Mouse (Mus musculus): ENCODE data around the gene Vmn1r17. TPM values are rescaled to one million over a fixed set of nuclear protein-coding genes. Genes with fewer than 3 reads are reported as not detected.
"Not testable (repeated sequence)": the region's sequence is repeated elsewhere in the genome, so short reads cannot be mapped to it uniquely, and the experiment has no call there.

Gene Vmn1r17
- not detected in 2 replicates for total RNA-seq (2014; rRNA removed; ENCODE audit: low replicate concordance)
- polyA plus RNA-seq (2015; fragmentation: Nextera tagmentation; extraction: Ambion mirVana), result not detected in 2 replicates

DNA sequence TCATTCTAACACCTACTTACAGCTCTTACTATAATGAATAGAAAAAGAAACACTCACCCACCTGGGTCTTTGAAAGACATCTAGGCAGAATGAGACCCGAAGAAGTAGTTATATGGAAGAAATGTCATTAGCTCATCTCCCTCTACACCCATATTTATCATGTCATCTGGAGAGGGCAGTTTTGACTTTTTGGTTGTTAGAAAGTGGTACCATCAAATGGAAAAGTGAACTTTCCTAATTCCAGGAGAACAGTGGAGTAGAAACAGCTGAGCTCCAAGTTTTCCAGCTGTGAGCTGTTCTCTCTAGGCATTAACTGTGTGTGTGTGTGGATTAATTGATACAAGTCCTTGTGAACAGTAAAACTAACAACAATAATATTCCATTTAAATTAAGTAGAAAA lies at the start of gene Vmn1r17:
TSS of gene Vmn1r17 (minus strand) at position 101 of the 400 bp plus-strand sequence.
- Histone ChIP-seq H3K27me3 (ENCODE audit: control insufficient read depth, insufficient read depth, low read length) (no peaks in the 10 kb centered on the region), H3K4me2 (ENCODE audit: low read depth, low read length) (no peak within 1 kb of the TSS), H3K36me3 (replicated peaks; ENCODE audit: control insufficient read depth, insufficient read depth, low read length) (no peaks in the 10 kb centered on the region), H3K9me3 (replicated peaks; ENCODE audit: control insufficient read depth, low read length) (no peaks in the 10 kb centered on the region), H3K4me3 (ENCODE audit: low read depth, low read length) (no peak within 1 kb of the TSS), H3K9ac (replicated peaks; ENCODE audit: low read depth, low read length) (no peak within 1 kb of the TSS), H3K27ac (ENCODE audit: low read depth) (no peak within 1 kb of the TSS), H3K4me1 (ENCODE audit: control insufficient read depth, insufficient read depth) (no peaks in the 10 kb centered on the region)
- 80% methylated on average over 1 of the region's 1 CpGs for WGBS
- DNase-seq (ENCODE audit: low spot score) (no peak), ATAC-seq (ENCODE audit: insufficient read depth, low read depth) (no peak)
- TF ChIP-seq CTCF (IDR thresholded peaks at IDR 0.05; ENCODE audit: low read depth), result no peak
- no peak for TF ChIP-seq EP300 (IDR thresholded peaks at IDR 0.05; ENCODE audit: low read depth)

DNA sequence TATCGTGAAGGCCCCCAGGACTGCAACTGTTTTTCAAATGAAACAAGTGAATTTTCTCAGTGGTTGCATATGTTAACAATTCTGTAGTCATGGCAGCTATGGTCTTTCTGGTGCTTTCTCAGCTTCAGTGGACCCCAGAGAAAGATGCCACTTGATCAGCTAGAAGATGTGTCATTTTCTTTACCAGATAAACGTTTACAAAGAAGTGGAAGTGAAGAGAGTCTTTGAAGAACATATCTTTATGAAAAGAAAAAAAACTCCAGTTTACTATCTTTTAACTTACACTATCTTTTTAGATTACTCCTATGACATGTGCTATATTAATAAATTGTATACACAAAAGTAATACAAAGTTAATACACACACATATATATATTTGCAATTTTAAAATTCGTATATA lies 40.0 kb upstream of the Vmn1r17 start, which contains the start of gene Vmn1r19:
TSS of gene Vmn1r19 (plus strand) at position 301 of the 400 bp plus-strand sequence.
- H3K27me3 ChIP-seq (ENCODE audit: control insufficient read depth, insufficient read depth, low read length); H3K36me3 ChIP-seq (replicated peaks; ENCODE audit: control insufficient read depth, insufficient read depth, low read length); H3K27ac ChIP-seq (ENCODE audit: low read depth); H3K9ac ChIP-seq (replicated peaks; ENCODE audit: low read depth, low read length); DNase-seq (ENCODE audit: low spot score); H3K4me3 ChIP-seq (ENCODE audit: low read depth, low read length); H3K4me2 ChIP-seq (ENCODE audit: low read depth, low read length); ATAC-seq (ENCODE audit: insufficient read depth, low read depth); H3K4me1 ChIP-seq (ENCODE audit: control insufficient read depth, insufficient read depth); H3K9me3 ChIP-seq (replicated peaks; ENCODE audit: control insufficient read depth, low read length): not testable (repeated sequence)
- 43% methylated on average over 3 of the region's 3 CpGs for WGBS

GRCm38 (mm10) chr6:57395683-57396082 lies 32.2 kb upstream of the Vmn1r17 start, which contains the start of gene Vmn1r18:
TSS of gene Vmn1r18 (minus strand) at chr6:57395783.
- no peak within 1 kb of the TSS for H3K9ac ChIP-seq (replicated peaks; ENCODE audit: low read depth, low read length)
- no peak within 1 kb of the TSS for H3K4me3 ChIP-seq (ENCODE audit: low read depth, low read length)
- H3K27me3 ChIP-seq (ENCODE audit: control insufficient read depth, insufficient read depth, low read length), result no peaks in the 10 kb centered on the region
- no peak within 1 kb of the TSS for H3K4me2 ChIP-seq (ENCODE audit: low read depth, low read length)
- DNase-seq (ENCODE audit: low spot score), result no peak
- no peaks in the 10 kb centered on the region for H3K9me3 ChIP-seq (replicated peaks; ENCODE audit: control insufficient read depth, low read length)
- no peak for ATAC-seq (ENCODE audit: insufficient read depth, low read depth)
- no peaks in the 10 kb centered on the region for H3K4me1 ChIP-seq (ENCODE audit: control insufficient read depth, insufficient read depth)
- no peak within 1 kb of the TSS for H3K27ac ChIP-seq (ENCODE audit: low read depth)
- no peak for TF ChIP-seq EP300 (IDR thresholded peaks at IDR 0.05; ENCODE audit: low read depth)
- no peak for TF ChIP-seq CTCF (IDR thresholded peaks at IDR 0.05; ENCODE audit: low read depth)
- H3K36me3 ChIP-seq (replicated peaks; ENCODE audit: control insufficient read depth, insufficient read depth, low read length), result no peaks in the 10 kb centered on the region

DNA sequence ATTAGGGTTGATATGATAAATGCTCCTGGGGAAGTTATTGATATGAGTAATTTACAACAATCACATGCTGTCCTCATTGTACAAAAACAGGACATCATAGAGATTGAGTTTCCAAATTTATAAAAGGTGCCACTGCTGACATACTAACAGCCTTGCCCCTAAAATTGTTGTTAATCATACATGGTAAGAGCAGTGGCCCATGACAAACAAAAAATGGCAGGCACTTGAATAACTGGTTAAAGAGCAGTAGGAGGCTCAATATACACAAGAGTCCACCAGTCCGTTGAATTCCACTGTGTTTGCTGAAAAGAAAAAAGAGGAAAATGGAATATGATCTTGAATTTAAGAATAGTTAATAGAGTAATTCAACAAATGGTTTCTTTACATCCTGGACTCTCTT lies 4.0 kb upstream of the Vmn1r17 start:
- no peaks in the 10 kb centered on the region for H3K9me3 ChIP-seq (replicated peaks; ENCODE audit: control insufficient read depth, low read length)

GRCm38 (mm10) chr6:57365866-57366265 lies 2.3 kb upstream of the Vmn1r17 start:
- H3K9ac ChIP-seq (replicated peaks; ENCODE audit: low read depth, low read length); H3K27ac ChIP-seq (ENCODE audit: low read depth); H3K4me3 ChIP-seq (ENCODE audit: low read depth, low read length); H3K4me1 ChIP-seq (ENCODE audit: control insufficient read depth, insufficient read depth); H3K36me3 ChIP-seq (replicated peaks; ENCODE audit: control insufficient read depth, insufficient read depth, low read length); H3K27me3 ChIP-seq (ENCODE audit: control insufficient read depth, insufficient read depth, low read length); ATAC-seq (ENCODE audit: insufficient read depth, low read depth); DNase-seq (ENCODE audit: low spot score); H3K9me3 ChIP-seq (replicated peaks; ENCODE audit: control insufficient read depth, low read length); H3K4me2 ChIP-seq (ENCODE audit: low read depth, low read length): not testable (repeated sequence)
- WGBS, result 78% methylated on average over 1 of the region's 1 CpGs

More for the DNA sequence above, 4.0 kb upstream of the Vmn1r17 start:
- Histone ChIP-seq H3K4me3 (ENCODE audit: low read depth, low read length) (no peak overlapping the region), H3K36me3 (replicated peaks; ENCODE audit: control insufficient read depth, insufficient read depth, low read length) (no peaks in the 10 kb centered on the region), H3K4me1 (ENCODE audit: control insufficient read depth, insufficient read depth) (no peaks in the 10 kb centered on the region), H3K27ac (ENCODE audit: low read depth) (no peak overlapping the region), H3K27me3 (ENCODE audit: control insufficient read depth, insufficient read depth, low read length) (no peaks in the 10 kb centered on the region), H3K9ac (replicated peaks; ENCODE audit: low read depth, low read length) (no peak overlapping the region), H3K4me2 (ENCODE audit: low read depth, low read length) (no peak overlapping the region)
- DNase-seq (ENCODE audit: low spot score) (no peak), ATAC-seq (ENCODE audit: insufficient read depth, low read depth) (no peak)
- TF ChIP-seq CTCF (IDR thresholded peaks at IDR 0.05; ENCODE audit: low read depth) (no peak), EP300 (IDR thresholded peaks at IDR 0.05; ENCODE audit: low read depth) (no peak)
- WGBS, result 77% methylated on average over 1 of the region's 1 CpGs

DNA sequence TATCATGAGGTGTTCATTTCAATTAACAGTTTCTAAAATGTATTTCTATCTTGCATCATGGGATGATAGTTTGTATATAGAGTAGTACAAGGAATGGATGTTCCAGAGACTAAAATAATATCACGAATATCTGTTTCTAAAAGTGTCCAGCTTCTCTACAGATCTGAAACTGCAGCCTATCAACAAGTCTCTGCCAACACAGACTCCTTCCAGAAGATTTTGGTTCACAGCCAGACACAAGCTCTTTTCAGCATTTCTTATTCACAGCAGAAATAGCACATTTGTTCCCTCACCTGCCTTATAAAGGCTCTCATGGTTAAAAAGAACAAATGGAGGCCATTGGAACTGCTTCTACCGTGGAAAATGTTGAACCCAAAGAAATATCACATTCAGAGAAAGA lies 6.7 kb downstream of the Vmn1r17 start:
- Histone ChIP-seq H3K36me3 (replicated peaks; ENCODE audit: control insufficient read depth, insufficient read depth, low read length) (no peaks in the 10 kb centered on the region), H3K9me3 (replicated peaks; ENCODE audit: control insufficient read depth, low read length) (no peaks in the 10 kb centered on the region), H3K27me3 (ENCODE audit: control insufficient read depth, insufficient read depth, low read length) (no peaks in the 10 kb centered on the region), H3K4me2 (ENCODE audit: low read depth, low read length) (no peak overlapping the region), H3K9ac (replicated peaks; ENCODE audit: low read depth, low read length) (no peak overlapping the region), H3K4me3 (ENCODE audit: low read depth, low read length) (no peak overlapping the region), H3K4me1 (ENCODE audit: control insufficient read depth, insufficient read depth) (no peaks in the 10 kb centered on the region), H3K27ac (ENCODE audit: low read depth) (no peak overlapping the region)
- ATAC-seq (ENCODE audit: insufficient read depth, low read depth), result no peak
- no peak for TF ChIP-seq CTCF (IDR thresholded peaks at IDR 0.05; ENCODE audit: low read depth)
- TF ChIP-seq EP300 (IDR thresholded peaks at IDR 0.05; ENCODE audit: low read depth), result no peak
- 43% methylated on average over 2 of the region's 2 CpGs for WGBS
- DNase-seq (ENCODE audit: low spot score), result no peak

All from heart, postnatal 0 days (tissue).